Mouse (Mus musculus): ENCODE measurements around the gene Creb3.
"Not testable (repeated sequence)": the region's sequence is repeated elsewhere in the genome, so short reads cannot be mapped to it uniquely, and the experiment has no call there.

Creb3 gene

GRCm38 (mm10) chr4:43583421-43583820, 21.3 kb downstream of the Creb3 start:
- DNase-seq (ENCODE audit: low spot score in 2 of 2), result no peak

GRCm38 (mm10) chr4:43584444-43585416, 22.6 kb downstream of the Creb3 start, which contains the start of gene Msmp:
Gene Msmp, minus strand, starts transcription at chr4:43584494.
- no peak for DNase-seq (ENCODE audit: low spot score in 2 of 2)

GRCm38 (mm10) chr4:43585682-43586081, 23.6 kb downstream of the Creb3 start:
- no peak for DNase-seq (ENCODE audit: low spot score in 2 of 2)

GRCm38 (mm10) chr4:43586411-43586810, 24.3 kb downstream of the Creb3 start:
- no peak for DNase-seq (ENCODE audit: low spot score in 2 of 2)

- no peak for DNase-seq (ENCODE audit: low spot score in 2 of 2)
Observed at GRCm38 (mm10) chr4:43587681-43588080, 25.5 kb downstream of the Creb3 start.

GRCm38 (mm10) chr4:43591543-43591942, 29.4 kb downstream of the Creb3 start:
- DNase-seq (ENCODE audit: low spot score in 2 of 2), result no peak

GRCm38 (mm10) chr4:43591961-43592360, 29.8 kb downstream of the Creb3 start:
- no peak for DNase-seq (ENCODE audit: low spot score in 2 of 2)

GRCm38 (mm10) chr4:43593453-43593852, 31.3 kb downstream of the Creb3 start:
- no peak for DNase-seq (ENCODE audit: low spot score in 2 of 2)

- DNase-seq (ENCODE audit: low spot score in 2 of 2), result not testable (repeated sequence)
Observed at GRCm38 (mm10) chr4:43596597-43596996, 34.5 kb downstream of the Creb3 start.

GRCm38 (mm10) chr4:43598200-43598599, 36.1 kb downstream of the Creb3 start:
- no peak for DNase-seq (ENCODE audit: low spot score in 2 of 2)

GRCm38 (mm10) chr4:43598650-43599380, 36.7 kb downstream of the Creb3 start:
- DNase-seq (ENCODE audit: low spot score in 2 of 2), result no peak

GRCm38 (mm10) chr4:43600195-43600934, 38.2 kb downstream of the Creb3 start:
- DNase-seq (ENCODE audit: low spot score in 2 of 2), result no peak

GRCm38 (mm10) chr4:43604099-43604498, 42.0 kb downstream of the Creb3 start:
- DNase-seq (ENCODE audit: low spot score in 2 of 2), result no peak

GRCm38 (mm10) chr4:43604751-43605685, 42.9 kb downstream of the Creb3 start:
- DNase-seq (ENCODE audit: low spot score in 2 of 2), result no peak

- DNase-seq (ENCODE audit: low spot score in 2 of 2), result no peak
Observed at GRCm38 (mm10) chr4:43612534-43612933, 50.4 kb downstream of the Creb3 start.

GRCm38 (mm10) chr4:43613060-43613730, 51.1 kb downstream of the Creb3 start:
- no peak for DNase-seq (ENCODE audit: low spot score in 2 of 2)

All from frontal cortex, postnatal 36 days (tissue).